Mouse (Mus musculus) gastrocnemius, adult 18-20 months (tissue): ENCODE results near the gene Slfn2. TPM values are rescaled to one million over a fixed set of nuclear protein-coding genes. Genes with fewer than 3 reads are reported as not detected.
"Not testable (repeated sequence)": the region's sequence is repeated elsewhere in the genome, so short reads cannot be mapped to it uniquely, and the experiment has no call there.

ENCODE experiments used
- DNase-seq: peaks from one replicate; pipeline ENCODE4 v3.0.0; 2021; ENCODE audit warnings: low spot score
- long read RNA-seq, 2 experiments: library from polyadenylated mRNA; stranded (forward); transcript quantifications; one replicate each; pipeline ENCODE4 v2.0.0; 2021
- total RNA-seq, 2 experiments: library from RNA; stranded (reverse); gene quantifications; 2 replicates each; pipeline ENCODE4 v1.2.3; 2021

The Slfn2 gene
- 1 to 10 TPM in 1 of 2 experiments, under 1 TPM in 1; 0.62 to 1.2 TPM for total RNA-seq
- long read RNA-seq, experiment 1: 0 reads
- long read RNA-seq, experiment 2: 0 reads

DNA sequence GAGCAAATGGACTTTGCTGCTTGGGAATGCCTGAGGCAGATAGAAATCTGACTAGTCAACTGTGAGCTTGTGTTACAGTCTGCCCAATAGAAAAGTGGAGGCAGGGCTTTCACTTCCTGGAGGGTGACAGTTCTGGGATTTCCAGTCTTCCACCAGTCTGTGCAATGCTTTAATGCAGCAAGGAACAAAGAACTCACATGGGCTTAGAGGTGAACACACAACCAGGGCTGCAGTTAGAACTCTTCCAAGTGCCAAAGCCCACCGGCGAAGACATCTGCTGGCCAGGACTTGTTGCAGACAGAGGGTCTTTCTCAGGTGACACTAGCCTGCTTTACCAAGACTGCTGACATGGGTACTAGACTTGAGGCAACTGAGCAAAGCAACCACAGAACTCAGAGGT, at the start of gene Slfn2:
Gene Slfn2, plus strand, starts transcription at position 167 of the 400 bp plus-strand sequence.
- DNase-seq: no peak

GRCm38 (mm10) chr11:83016093-83016492, 48.8 kb upstream of the Slfn2 start:
- no peak for DNase-seq

DNA sequence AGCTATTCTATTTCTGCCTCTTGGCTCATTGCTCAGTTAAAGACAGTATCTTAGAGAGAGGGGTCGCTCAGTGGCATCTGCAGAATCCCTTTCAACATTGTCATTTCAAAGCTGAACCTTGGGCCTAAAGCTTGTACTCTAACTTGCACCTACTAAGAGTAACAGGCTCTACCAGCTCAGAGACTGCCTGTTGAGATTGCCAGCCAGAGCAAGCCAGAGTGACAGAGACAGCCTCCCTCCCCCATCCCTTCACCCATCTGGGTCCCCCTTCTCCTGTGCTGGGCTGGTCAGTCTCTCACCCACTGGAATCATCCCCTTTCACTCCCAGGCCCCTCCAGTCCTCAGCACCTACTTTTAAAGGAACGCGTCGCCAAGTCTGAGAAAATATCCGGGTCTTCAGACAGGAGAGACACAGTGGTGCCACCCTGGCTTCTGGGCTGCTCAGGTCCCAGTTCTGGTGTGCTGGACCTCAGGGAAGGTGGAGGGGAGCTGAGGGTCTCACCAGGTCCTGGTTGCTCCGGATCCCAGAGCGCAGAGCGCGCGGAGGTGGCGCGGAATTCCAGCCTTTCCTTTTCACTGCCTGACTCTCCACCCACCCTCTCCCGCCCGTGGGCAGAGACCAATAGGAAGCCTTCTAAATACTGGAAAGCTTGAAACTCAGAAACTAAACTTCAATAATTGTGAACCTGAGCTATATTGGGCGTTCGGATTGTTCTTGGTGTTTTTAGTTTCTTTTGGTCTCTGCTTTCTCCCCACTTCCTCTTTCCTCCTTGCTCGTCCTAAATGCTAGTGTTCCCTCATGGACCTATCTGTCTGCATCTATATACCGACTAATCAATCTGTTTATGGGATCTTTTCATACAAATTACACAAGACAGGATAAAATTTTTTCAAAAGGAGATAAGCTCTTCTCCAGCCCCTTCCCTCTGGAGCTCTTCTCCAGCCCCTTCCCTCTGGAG, 45.1 kb upstream of the Slfn2 start:
- not testable (repeated sequence) for DNase-seq

- peak; percentile 47 for DNase-seq
Observed at GRCm38 (mm10) chr11:83020621-83021020, 44.3 kb upstream of the Slfn2 start, which contains the start of gene Slfn8. Gene Slfn8, minus strand, starts transcription at chr11:83020810.

DNA sequence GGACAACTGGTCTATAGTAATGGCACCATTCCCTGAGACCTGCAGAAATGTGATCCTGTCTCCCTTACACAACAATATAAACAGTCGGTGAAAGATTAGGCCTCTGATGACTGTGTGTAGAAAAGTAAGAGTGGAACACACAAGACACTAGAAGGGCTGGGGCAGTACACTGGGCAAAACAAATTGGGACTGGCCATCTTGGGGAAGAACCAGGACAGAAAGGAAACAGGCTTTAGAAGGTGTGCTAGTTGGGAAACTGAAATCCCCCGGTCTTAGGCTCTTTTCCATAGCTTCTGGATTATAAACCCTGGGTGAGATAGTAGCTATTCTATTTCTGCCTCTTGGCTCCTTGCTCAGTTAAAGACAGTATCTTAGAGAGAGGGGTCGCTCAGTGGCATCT, 26.2 kb upstream of the Slfn2 start:
- DNase-seq: not testable (repeated sequence)

GRCm38 (mm10) chr11:83039156-83039555, 25.8 kb upstream of the Slfn2 start:
- DNase-seq: no peak

- DNase-seq: no peak
Observed at GRCm38 (mm10) chr11:83039796-83040195, 25.1 kb upstream of the Slfn2 start.

GRCm38 (mm10) chr11:83040325-83040724, 24.6 kb upstream of the Slfn2 start:
- DNase-seq: no peak

- DNase-seq: no peak
Observed at GRCm38 (mm10) chr11:83041000-83041399, 23.9 kb upstream of the Slfn2 start.

DNA sequence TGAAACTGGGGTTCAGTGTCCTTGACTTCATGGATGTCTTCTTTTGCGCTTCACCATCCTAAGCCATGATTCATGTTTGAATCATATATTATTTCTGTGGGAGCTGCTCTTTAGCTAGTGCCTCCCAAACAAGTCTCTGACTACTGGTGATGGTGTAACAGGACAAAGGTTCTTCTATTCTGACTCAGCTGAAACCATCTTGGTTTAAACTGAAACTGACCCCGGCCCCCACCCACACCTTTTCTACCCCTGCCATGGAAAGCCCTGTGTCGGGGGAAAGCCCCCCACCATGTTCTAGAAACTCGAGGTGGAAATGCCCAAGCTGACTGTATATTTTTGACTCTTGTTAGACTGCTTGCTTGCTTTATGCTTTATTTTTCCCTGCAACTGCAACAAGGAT, 21.0 kb upstream of the Slfn2 start:
- DNase-seq: no peak

- DNase-seq: no peak
Observed at GRCm38 (mm10) chr11:83045642-83046041, 19.3 kb upstream of the Slfn2 start.

GRCm38 (mm10) chr11:83057863-83058262, 7.0 kb upstream of the Slfn2 start:
- DNase-seq: peak; percentile 38

DNA sequence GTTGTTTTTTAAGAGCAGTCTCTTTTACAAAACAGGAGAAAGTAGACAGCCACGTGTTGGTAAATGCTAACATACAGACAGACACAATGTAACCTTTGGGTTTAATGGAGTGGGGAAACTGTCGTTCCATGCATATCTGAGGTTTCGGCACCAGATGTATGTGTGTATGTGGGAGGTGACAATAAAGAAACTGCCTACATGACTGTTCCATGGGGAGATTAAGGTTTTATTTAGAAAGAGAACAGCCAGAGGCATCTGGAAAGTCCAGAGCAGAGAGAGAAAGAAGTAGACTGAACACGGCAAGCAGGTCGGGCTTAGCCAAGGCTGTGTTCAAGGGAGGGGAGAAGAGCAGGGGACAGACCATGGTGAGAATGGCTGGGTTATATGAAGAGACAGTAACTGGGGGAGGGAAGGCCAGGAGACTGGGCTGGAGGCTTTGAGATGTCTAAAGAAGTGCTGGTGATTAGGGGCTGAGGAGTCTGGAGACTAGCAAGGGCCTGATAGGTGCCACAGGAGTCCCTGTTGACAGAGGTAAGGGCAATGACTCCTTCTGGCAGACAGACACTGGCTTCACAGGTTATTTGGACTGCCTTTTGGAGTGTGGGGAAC, 4.4 kb upstream of the Slfn2 start:
- no peak for DNase-seq

- DNase-seq: no peak
Observed at GRCm38 (mm10) chr11:83061806-83062205, 3.1 kb upstream of the Slfn2 start.

DNA sequence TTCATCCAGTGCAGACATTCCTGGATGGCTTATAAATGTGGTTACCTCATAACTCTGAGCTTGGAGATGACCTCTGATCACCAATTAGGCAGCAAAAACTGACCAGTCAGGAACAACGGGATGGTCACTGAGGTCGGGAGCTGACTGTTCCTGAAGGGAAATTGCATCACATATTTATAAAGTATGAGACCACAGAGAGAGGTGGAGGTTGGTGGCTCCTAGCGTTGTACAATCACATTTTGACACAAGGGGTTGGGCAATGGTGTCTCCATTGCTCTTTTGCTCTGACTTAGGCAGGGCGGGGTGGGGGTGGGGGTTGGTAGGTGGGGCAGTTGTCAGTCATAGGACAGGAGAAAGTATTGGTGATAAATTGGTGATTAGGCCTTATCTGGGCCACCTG, 1.8 kb upstream of the Slfn2 start:
- no peak for DNase-seq

DNA sequence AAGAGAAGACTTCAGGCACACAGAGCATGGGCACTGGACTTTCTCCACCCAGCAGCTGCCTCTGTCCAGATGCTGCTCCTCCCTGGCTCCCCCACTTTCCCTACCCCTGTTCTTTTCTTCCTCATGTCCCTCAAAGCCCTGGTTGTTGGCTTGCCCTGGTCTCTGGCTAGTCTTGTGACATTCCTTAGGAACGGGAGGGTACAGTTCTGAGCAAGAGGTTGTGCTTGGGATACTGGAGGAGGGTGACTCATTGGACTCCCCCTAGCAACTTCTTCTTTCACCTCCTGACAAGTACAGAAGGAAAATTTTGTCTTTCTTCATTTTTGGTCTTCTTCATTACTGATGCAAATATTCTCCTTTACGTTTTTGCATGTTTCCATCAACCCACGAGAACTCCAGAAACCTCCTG, 967 bp upstream of the Slfn2 start:
- DNase-seq: no peak

GRCm38 (mm10) chr11:83065441-83066344, 781 bp downstream of the Slfn2 start:
- DNase-seq: no peak

DNA sequence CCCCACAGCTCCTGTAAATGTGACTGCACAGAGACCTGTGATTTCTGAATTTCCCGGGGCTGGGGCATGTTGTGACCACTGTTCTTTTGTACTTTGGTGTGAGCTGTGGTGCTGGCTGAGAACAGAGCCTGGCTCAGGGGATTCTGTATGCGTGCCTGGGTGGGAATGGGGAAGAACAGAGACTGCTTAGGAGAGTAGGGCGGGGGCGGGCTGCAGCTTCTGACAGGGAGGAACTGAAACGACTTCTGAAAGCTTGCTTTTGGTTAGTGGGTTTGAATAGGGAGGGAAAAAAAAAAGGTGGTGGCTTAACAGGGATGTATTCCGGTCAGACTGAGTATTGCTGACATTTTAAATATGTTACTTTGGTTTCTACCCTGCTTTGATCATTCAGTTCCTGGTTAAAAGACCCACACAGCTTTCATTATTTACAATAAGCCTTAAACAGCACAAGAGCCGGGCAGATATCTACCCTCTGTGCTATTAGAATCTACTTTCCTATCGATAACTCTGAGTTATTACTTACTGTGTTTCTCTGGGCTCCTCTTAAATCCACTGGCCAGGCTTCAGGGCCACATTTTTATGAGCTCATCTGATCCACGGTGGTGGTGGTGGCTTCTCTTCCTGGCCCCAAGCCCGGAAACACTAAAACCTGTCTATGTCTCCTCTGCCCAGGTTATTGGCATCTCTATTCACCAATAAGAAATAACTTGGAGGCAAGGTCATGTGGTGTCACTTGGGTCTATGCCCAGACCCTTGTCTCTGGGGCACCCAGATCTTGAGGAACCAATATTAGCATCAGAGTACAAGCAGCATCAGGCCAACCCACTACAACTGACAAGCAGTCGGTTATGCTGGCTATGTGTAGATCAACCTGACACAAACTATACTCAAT, 2.0 kb downstream of the Slfn2 start:
- peak; percentile 26 for DNase-seq

DNA sequence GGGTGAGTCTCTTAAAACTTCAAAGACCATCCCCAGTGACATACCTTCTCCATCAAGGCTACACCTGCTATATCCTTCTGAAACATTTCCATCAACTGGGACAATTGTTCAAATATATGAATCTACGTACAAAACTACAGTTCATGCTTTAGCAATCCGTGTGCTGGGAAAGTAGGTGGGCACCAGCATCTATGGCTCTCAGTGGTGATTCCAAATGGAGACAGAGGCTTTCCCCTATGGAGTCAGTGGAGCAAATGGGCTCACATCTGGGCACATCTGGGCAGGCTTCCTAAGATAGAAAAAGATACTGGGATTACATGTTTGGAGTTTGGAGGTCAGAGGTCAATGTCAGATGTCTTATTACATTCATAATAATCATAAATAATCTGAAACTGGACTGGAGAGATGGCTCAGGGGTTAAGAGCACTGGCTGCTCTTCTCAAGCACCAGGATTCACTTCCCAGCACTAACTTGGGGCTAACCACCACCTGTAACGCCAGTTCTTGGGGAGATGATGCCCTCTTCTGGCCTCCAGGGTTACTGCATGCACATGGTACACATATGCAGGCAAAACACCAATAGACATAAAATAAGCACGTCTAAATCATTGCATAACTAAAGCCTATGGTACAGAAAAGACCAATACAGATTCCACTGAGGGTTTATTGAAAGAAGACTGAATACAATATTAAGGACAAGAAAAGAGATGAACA, 3.2 kb downstream of the Slfn2 start:
- no peak for DNase-seq
